Mouse (Mus musculus): ENCODE results near the gene C530008M17Rik. TPM values are rescaled to one million over a fixed set of nuclear protein-coding genes. Genes with fewer than 3 reads are reported as not detected.

Gene C530008M17Rik
- total RNA-seq, 4 experiments from 2014 or later = 2.0 to 5.9 (median 2.5) TPM

DNA sequence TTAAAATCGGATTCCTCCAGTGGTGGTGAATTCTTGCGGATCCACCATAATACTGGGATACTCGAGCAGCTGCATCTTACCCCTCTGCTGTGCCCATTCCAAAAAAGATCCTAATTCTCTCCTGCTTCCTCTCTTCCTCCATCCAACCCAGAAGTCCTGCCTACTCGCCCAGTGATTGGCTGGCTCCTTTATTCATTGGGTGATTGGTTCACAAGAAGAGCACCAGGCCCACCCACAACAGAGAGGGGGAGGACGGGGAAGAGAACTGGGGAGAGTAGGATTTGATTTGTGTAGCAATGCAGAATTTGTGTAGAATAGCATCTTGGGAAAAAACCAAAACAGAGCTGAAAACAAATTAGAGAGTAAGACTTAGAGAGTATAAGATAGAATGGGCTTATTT is 180.7 kb downstream of the C530008M17Rik start:
- DNase-seq (ENCODE audit: low spot score) = no peak

- DNase-seq (ENCODE audit: low spot score) = no peak
Observed at GRCm38 (mm10) chr5:76839786-76840185, 183.5 kb downstream of the C530008M17Rik start.

- no peak for DNase-seq (ENCODE audit: low spot score)
Observed at GRCm38 (mm10) chr5:76841859-76842258, 185.5 kb downstream of the C530008M17Rik start.

DNA sequence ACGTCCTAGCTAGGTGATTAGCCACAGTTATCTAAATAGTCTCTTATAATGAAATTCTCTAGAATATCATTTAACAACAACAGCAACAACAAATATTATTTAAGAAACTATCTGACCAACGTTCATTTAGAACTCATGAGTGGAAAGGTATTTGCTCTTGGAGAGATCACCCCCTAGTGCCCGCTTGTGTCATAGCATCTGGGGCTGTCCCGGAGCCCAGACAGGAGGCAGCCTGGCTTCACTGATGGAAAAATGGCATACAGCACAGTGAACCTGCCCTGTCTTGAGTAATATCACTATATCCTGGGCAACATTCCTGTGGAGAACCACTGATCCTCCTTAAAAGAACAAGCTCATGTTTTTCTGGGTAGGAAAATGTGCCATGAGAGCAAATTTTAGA is 187.1 kb downstream of the C530008M17Rik start:
- peak; percentile 45 for DNase-seq (ENCODE audit: low spot score)

GRCm38 (mm10) chr5:76843851-76844419 is 187.6 kb downstream of the C530008M17Rik start:
- DNase-seq (ENCODE audit: low spot score) = no peak

DNA sequence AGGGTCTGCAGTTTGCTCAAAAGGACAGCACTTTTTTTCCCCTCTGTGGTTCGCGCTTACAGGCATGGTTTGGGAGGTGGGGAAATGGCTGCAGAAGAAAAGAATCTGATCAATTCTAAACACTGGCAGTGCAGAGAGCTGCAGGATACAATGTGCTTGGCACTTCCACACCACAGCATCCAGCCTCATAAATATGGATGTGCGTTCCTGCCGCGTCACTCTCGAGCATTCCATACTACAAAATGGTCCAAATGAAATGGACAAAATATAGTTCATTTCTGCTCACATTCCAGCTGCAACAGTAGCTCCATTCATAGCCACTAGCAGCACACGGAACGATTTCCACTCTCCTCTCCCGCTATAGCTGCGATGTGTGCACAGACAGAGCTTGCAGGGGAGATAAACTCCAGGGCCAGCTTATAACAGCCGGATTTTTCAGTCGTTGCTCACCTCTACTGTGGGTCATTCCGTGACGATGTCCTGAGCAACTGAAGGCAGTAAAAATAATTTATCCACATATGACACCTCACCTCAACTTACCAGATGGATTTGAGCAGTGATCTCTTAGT is 188.4 kb downstream of the C530008M17Rik start:
- no peak for DNase-seq (ENCODE audit: low spot score)

DNA sequence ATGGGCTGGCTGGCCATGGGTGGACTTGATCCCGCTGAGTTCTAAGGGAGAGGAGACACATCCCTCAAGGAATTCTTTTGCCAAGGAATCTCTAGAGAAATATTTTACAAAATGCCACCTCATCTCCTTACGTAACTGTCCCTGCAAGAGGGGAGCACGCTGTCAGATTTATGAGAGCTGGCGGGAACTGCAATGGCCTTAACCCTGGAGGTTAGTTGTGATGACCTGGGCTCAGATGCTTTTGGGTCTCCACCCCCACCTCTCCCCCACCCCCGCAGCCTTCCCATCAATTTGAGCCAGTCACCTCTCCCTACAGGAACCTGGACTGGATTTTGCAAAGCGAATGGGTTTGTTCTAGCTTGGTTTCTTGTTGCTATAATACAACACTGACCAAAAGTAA is 190.8 kb downstream of the C530008M17Rik start:
- no peak for DNase-seq (ENCODE audit: low spot score)

- DNase-seq (ENCODE audit: low spot score) = no peak
Observed at GRCm38 (mm10) chr5:76851316-76851715, 195.0 kb downstream of the C530008M17Rik start.

GRCm38 (mm10) chr5:76853549-76853948 is 197.2 kb downstream of the C530008M17Rik start:
- DNase-seq (ENCODE audit: low spot score) = peak; percentile 40

DNA sequence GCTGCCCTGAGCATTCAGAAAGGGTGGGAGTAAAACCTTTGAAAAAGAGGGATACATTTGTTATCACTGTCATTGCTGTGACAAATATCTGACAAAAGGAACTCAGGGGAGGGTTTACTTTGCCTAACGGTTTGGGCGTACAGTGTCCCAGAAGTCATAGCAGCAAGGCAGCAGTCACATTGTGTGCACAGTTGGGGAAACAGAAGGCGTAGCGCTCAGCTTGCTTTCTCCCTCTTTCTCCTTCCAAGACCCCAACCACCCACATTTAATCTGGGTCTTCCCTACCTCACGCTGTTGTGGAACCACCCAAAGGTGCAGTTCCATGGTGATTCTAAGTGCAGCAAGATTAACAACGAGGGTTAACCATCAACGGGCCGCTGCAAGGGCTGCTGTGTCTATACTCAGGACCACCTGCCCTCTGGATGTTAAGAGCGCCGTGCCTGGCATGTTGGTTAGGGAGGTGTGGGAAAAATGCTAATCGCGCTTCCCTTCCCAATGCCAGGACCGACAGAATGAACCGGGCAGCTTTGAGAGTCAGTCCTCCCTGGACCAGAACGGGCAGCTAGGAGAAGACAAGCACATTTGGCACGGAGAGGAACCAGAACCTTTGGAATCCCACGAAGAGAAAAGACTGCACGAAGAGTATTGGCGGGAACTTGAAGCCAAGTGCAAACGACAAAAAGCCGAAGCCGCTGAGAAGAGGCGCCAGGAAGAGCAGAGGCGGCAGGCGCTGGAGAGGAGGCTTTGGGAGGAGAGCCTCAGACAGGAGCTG is 199.7 kb downstream of the C530008M17Rik start:
- no peak for DNase-seq (ENCODE audit: low spot score)

DNA sequence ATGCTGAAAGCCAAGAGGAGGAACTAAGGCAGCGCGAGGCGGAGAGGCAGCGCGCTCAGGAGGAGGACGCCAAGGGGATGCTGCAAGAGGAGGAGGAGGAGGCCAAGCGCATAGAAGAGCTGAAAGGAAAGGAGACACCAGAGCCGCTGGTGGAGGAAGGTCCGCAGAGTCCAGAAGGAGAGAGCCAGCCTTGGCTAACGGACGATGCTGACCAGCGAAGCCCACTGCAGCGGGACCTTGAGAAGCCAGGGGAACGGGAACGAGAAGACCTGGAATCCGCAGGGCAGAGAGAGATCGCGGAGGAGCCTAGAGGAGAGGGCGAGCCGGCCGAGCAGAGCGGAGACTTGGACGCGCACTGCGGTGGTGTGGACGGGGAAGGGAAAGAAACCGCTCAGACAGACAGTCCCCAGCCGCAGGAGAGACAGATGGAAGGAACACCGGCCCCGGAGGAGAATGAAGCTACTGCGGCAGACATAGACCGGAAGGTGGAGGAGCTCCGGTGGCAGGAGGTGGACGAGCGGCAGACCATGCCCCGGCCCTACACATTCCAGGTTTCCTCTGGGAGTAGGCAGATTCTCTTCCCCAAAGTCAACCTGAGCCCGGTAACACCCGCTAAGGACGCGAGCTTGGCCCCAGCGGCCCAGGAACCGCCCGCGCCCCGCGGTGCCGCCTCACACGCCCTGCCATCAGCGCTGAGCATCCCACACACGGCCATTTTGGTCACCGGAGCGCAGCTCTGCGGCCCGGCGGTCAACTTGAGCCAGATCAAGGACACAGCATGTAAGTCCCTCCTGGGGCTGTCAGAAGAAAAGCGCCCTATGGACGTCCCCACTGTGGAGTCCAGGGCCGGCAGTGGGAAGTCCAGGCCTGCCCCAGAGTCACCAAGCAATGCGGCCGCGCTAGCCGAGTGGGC is 201.0 kb downstream of the C530008M17Rik start:
- no peak for DNase-seq (ENCODE audit: low spot score)

- DNase-seq (ENCODE audit: low spot score) = no peak
Observed at GRCm38 (mm10) chr5:76858444-76858843, 202.1 kb downstream of the C530008M17Rik start.

- DNase-seq (ENCODE audit: low spot score) = no peak
Observed at GRCm38 (mm10) chr5:76866819-76867218, 210.5 kb downstream of the C530008M17Rik start.

DNA sequence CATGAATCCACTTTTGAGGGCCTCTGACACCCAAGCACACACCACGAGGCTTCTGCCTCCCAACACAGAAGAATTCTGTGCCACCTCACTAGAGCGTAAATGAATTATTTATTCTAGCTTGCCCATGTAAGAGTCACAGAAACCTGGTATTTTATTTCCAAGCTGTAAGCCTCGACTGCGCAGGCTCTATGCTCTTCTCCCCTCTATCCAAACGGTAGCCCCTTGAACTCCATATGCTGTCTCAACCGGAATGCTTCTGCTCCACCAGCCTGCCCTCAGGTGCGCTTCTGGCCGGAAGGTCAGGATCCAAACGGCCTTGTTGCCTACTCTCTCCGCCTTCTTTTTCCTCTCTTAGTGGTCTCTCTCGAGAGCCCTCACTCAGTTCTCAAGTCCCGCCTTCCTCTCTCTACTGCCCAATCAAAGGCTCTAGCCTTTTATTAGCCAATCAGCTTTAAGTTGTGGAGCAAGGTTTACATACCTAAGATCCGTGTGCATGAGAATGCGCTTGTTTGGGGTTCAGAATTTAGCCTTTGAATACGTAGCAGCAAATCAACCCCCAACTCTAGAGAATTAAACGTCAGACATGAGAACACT is 212.5 kb downstream of the C530008M17Rik start:
- DNase-seq (ENCODE audit: low spot score) = no peak

GRCm38 (mm10) chr5:76869553-76869952 is 213.2 kb downstream of the C530008M17Rik start:
- DNase-seq (ENCODE audit: low spot score) = no peak

DNA sequence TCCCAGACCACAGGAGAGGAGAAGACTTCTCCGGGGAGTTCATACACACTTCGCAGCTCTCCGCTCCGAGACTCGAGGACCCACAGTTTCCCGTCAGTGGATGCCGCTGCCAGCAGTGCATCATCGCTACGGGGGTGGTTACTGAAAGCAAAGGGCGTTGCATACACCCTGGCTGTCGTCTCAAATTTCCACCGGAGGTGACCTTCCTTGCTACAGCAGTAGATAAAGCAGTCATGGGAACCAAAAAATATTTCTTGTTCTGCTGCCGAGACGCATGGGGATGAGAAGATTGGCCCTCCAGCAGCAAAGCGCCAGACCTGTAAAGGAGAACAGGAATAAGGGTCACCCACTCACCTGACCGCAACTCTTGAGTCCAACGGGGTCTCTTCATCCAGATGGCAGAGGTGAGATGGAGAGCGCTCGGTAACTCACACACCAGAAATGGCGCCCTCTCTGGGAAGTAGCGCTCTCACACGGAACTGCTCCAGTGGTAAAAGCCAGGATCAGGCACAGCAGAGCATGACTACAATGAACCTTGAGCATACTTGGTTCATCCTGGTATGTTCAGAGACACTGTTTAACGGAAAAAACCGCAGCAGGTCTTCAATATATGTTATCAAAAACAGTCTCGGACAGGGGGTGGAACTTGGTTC is 219.9 kb downstream of the C530008M17Rik start:
- peak; percentile 16 for DNase-seq (ENCODE audit: low spot score)

DNA sequence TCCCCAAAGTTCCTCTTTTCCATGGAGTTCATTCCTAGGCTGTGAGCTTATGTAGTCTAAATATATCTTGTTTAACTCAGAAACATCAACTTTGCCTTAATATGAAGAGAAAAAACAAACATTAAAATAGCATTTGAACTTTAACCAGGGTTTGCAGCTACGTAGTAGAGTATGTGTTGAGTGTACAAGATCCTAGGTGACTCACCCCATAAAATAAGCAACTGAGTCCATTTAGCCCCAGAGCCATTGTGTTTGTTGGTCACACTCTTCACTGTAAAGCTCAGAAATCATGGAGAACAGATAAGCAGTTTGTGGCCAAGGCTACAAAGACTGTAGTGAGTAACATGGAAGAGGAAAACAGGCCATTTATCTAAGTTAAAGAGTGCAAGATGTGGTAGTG is 227.8 kb downstream of the C530008M17Rik start:
- no peak for DNase-seq (ENCODE audit: low spot score)

DNA sequence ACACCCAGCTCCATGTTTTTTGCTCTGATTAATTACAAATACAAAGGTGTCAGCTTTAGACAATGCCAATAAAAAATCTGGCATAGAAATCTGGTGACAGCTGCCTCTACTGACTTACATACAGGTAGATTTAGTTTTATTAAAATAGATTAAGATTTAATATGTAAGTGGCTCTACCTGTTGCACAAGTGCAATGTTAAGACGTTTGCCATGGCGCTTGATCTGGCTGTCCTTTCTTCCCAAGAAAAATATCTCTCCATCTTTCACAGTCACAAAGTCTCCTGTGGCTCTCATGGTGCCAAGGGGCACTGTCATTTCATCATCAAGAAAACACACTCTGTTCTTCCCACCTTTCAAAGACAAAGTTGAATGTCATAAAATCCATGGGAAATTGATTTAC is 230.7 kb downstream of the C530008M17Rik start:
- DNase-seq (ENCODE audit: low spot score) = no peak

DNA sequence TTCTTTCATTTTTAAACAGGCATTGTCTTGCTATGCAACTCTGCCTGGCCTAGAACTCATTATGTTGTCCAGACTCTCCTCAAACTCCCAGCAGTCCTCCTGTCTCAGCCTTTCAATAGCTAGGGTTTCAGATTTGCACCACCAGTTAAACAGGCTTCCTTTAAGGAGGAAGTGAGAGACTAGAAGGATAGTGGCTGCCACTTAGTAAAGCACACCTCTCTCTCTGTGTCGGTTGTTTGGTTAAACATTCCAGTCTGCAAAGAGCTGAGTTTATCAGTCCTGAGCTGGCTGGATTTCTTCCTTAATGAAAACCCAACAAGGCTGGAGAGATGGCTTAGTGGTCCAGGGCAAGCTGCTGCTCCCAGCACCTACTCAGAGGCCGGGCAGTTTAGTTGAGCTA is 236.3 kb downstream of the C530008M17Rik start:
- no peak for DNase-seq (ENCODE audit: low spot score)

DNA sequence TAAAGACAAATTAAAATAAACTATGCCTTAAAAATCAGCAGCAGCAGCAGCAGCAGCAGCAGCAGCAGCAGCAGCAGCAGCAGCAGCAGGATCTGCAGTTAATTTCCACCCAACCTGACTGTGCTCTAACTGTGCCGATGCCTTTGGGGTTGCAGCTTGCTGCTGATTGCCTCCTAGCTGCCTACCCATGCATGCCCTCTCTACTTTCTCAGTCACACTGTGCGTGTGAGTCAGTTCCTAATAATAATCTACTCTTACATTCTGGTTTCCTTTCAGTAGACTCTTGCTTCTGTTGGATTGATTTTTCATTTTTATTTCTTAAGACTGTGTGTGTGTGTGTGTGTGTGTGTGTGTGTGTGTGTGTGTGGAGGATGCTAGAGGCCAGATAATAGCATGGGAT is 236.8 kb downstream of the C530008M17Rik start:
- DNase-seq (ENCODE audit: low spot score) = no peak

GRCm38 (mm10) chr5:76902131-76902530 is 245.8 kb downstream of the C530008M17Rik start:
- DNase-seq (ENCODE audit: low spot score) = no peak

Measured in heart, adult 8-10 months (tissue).